Mouse (Mus musculus): ENCODE measurements at regions not wholly inside any gene's neighbourhood (a gene's known extent, or its start where the extent isn't known, plus 50 kb on each side); places are given as distances from the start of the nearest gene placed in this dataset.

- ATAC-seq (no peak), DNase-seq (no peak)
- Histone ChIP-seq H3K9me3 (ENCODE audit: low read length) (no peaks in the 10 kb centered on the region), H3K4me3 (ENCODE audit: low read depth, low read length) (no peak overlapping the region), H3K4me2 (ENCODE audit: low read depth) (no peak overlapping the region), H3K27me3 (ENCODE audit: insufficient read depth, low read length) (no peaks in the 10 kb centered on the region), H3K9ac (no peak overlapping the region), H3K27ac (ENCODE audit: low read depth, low read length) (no peak overlapping the region), H3K4me1 (ENCODE audit: insufficient read depth) (0 out of 2 replicates have a peak, but pooled peaks cover 3% of the 10 kb centered on the region), H3K36me3 (ENCODE audit: insufficient read depth) (no peaks in the 10 kb centered on the region)
- no peak for TF ChIP-seq CTCF (IDR thresholded peaks at IDR 0.05; ENCODE audit: low read depth)
- 78% methylated on average over 6 of the region's 6 CpGs for WGBS
Observed at GRCm38 (mm10) chr6:50933510-50933909, 279.3 kb upstream of the Npvf start.

GRCm38 (mm10) chr6:50934245-50934644, 280.0 kb upstream of the Npvf start:
- Histone ChIP-seq H3K4me3 (ENCODE audit: low read depth, low read length) (no peak overlapping the region), H3K4me1 (ENCODE audit: insufficient read depth) (0 out of 2 replicates have a peak, but pooled peaks cover 3% of the 10 kb centered on the region), H3K36me3 (ENCODE audit: insufficient read depth) (no peaks in the 10 kb centered on the region), H3K9me3 (ENCODE audit: low read length) (no peaks in the 10 kb centered on the region), H3K9ac (no peak overlapping the region), H3K27ac (ENCODE audit: low read depth, low read length) (no peak overlapping the region), H3K4me2 (ENCODE audit: low read depth) (no peak overlapping the region), H3K27me3 (ENCODE audit: insufficient read depth, low read length) (no peaks in the 10 kb centered on the region)
- no peak for TF ChIP-seq CTCF (IDR thresholded peaks at IDR 0.05; ENCODE audit: low read depth)
- WGBS = 49% methylated on average over 10 of the region's 10 CpGs
- peak; percentile 66 for DNase-seq
- ATAC-seq = peak; percentile 74

- Histone ChIP-seq H3K9ac (no peak overlapping the region), H3K4me2 (ENCODE audit: low read depth) (no peak overlapping the region), H3K9me3 (ENCODE audit: low read length) (no peaks in the 10 kb centered on the region), H3K27ac (ENCODE audit: low read depth, low read length) (no peak overlapping the region), H3K4me3 (ENCODE audit: low read depth, low read length) (no peak overlapping the region), H3K4me1 (ENCODE audit: insufficient read depth) (0 out of 2 replicates have a peak, but pooled peaks cover 3% of the 10 kb centered on the region), H3K27me3 (ENCODE audit: insufficient read depth, low read length) (no peaks in the 10 kb centered on the region), H3K36me3 (ENCODE audit: insufficient read depth) (no peaks in the 10 kb centered on the region)
- TF ChIP-seq CTCF (IDR thresholded peaks at IDR 0.05; ENCODE audit: low read depth) = no peak
- ATAC-seq = no peak
- 81% methylated on average over 8 of the region's 8 CpGs for WGBS
- no peak for DNase-seq
Observed at GRCm38 (mm10) chr6:50936306-50936705, 282.1 kb upstream of the Npvf start.

GRCm38 (mm10) chr6:50937094-50937493, 282.9 kb upstream of the Npvf start:
- no peaks in the 10 kb centered on the region for H3K36me3 ChIP-seq (ENCODE audit: insufficient read depth)
- no peak overlapping the region for H3K27ac ChIP-seq (ENCODE audit: low read depth, low read length)
- H3K27me3 ChIP-seq (ENCODE audit: insufficient read depth, low read length) = no peaks in the 10 kb centered on the region
- WGBS = 34% methylated on average over 9 of the region's 9 CpGs
- H3K4me2 ChIP-seq (ENCODE audit: low read depth) = no peak overlapping the region
- no peak overlapping the region for H3K4me3 ChIP-seq (ENCODE audit: low read depth, low read length)
- no peaks in the 10 kb centered on the region for H3K9me3 ChIP-seq (ENCODE audit: low read length)
- ATAC-seq (peak; percentile 36; the same call in 1 of the 2 replicates), DNase-seq (peak; percentile 90)
- H3K9ac ChIP-seq = no peak overlapping the region
- 0 out of 2 replicates have a peak, but pooled peaks cover 3% of the 10 kb centered on the region for H3K4me1 ChIP-seq (ENCODE audit: insufficient read depth)
- TF ChIP-seq CTCF (IDR thresholded peaks at IDR 0.05; ENCODE audit: low read depth) = peak; percentile 100

GRCm38 (mm10) chr6:50938879-50939278, 284.6 kb upstream of the Npvf start:
- H3K27ac ChIP-seq (ENCODE audit: low read depth, low read length) = no peak overlapping the region
- H3K9ac ChIP-seq = no peak overlapping the region
- DNase-seq = peak; percentile 79
- H3K9me3 ChIP-seq (ENCODE audit: low read length) = no peaks in the 10 kb centered on the region
- peak; percentile 83 for TF ChIP-seq CTCF (IDR thresholded peaks at IDR 0.05; ENCODE audit: low read depth)
- H3K36me3 ChIP-seq (ENCODE audit: insufficient read depth) = no peaks in the 10 kb centered on the region
- no peaks in the 10 kb centered on the region for H3K27me3 ChIP-seq (ENCODE audit: insufficient read depth, low read length)
- WGBS = 17% methylated on average over 7 of the region's 7 CpGs
- H3K4me1 ChIP-seq (ENCODE audit: insufficient read depth) = 0 out of 2 replicates have a peak, but pooled peaks cover 3% of the 10 kb centered on the region
- no peak overlapping the region for H3K4me3 ChIP-seq (ENCODE audit: low read depth, low read length)
- no peak overlapping the region for H3K4me2 ChIP-seq (ENCODE audit: low read depth)
- ATAC-seq = no peak

GRCm38 (mm10) chr6:50939440-50939839, 285.2 kb upstream of the Npvf start:
- H3K4me3 ChIP-seq (ENCODE audit: low read depth, low read length) = no peak overlapping the region
- ATAC-seq (no peak), DNase-seq (no peak)

GRCm38 (mm10) chr6:50940118-50940517, 285.9 kb upstream of the Npvf start:
- no peaks in the 10 kb centered on the region for H3K4me1 ChIP-seq (ENCODE audit: insufficient read depth)
- peak; percentile 54 for TF ChIP-seq CTCF (IDR thresholded peaks at IDR 0.05; ENCODE audit: low read depth)
- ATAC-seq (no peak), DNase-seq (no peak)
- no peaks in the 10 kb centered on the region for H3K36me3 ChIP-seq (ENCODE audit: insufficient read depth)
- H3K4me2 ChIP-seq (ENCODE audit: low read depth) = no peak overlapping the region
- no peak overlapping the region for H3K9ac ChIP-seq
- H3K27ac ChIP-seq (ENCODE audit: low read depth, low read length) = no peak overlapping the region
- WGBS = 11% methylated on average over 1 of the region's 1 CpGs
- no peak overlapping the region for H3K4me3 ChIP-seq (ENCODE audit: low read depth, low read length)
- H3K9me3 ChIP-seq (ENCODE audit: low read length) = no peaks in the 10 kb centered on the region
- H3K27me3 ChIP-seq (ENCODE audit: insufficient read depth, low read length) = no peaks in the 10 kb centered on the region

More at GRCm38 (mm10) chr6:50939440-50939839, 285.2 kb upstream of the Npvf start:
- Histone ChIP-seq H3K4me2 (ENCODE audit: low read depth) (no peak overlapping the region), H3K27me3 (ENCODE audit: insufficient read depth, low read length) (no peaks in the 10 kb centered on the region), H3K4me1 (ENCODE audit: insufficient read depth) (no peaks in the 10 kb centered on the region), H3K27ac (ENCODE audit: low read depth, low read length) (no peak overlapping the region), H3K9me3 (ENCODE audit: low read length) (no peaks in the 10 kb centered on the region), H3K36me3 (ENCODE audit: insufficient read depth) (no peaks in the 10 kb centered on the region), H3K9ac (no peak overlapping the region)
- WGBS = 65% methylated on average over 2 of the region's 2 CpGs
- TF ChIP-seq CTCF (IDR thresholded peaks at IDR 0.05; ENCODE audit: low read depth) = no peak; the same call in 1 of the 2 replicates

Data from forebrain, postnatal 0 days (tissue).